Mouse (Mus musculus): Measurements from ENCODE around the gene Nuak2. TPM values are rescaled to one million over a fixed set of nuclear protein-coding genes. Genes with fewer than 3 reads are reported as not detected.
"Not testable (repeated sequence)": the region's sequence is repeated elsewhere in the genome, so short reads cannot be mapped to it uniquely, and the experiment has no call there.

The Nuak2 gene
- polyA plus RNA-seq, 1 experiment from 2014 or later, result 6.0 TPM

DNA sequence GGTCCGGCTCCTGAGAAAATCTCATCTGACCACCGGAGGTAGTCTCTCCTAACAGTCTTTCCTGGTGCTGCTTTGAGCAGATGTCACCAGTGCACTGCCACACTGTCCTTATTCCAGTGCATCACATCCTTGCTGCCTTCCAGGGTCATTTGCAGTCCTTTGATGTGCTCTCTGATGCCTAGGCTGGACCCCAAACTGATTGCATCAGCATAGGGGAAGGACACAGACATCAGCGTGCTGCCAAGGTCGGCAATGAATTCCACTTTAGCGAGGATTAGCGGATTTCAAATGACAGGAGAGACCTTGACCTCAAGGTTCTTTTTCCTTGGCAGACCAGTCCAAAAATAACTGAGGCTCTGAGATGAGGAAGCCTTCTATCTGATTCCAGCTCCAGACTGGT lies 38.8 kb upstream of the Nuak2 start:
- H3K36me3 ChIP-seq (replicated peaks; ENCODE audit: insufficient read depth, low read length), result no peaks in the 10 kb centered on the region
- TF ChIP-seq EP300 (IDR thresholded peaks at IDR 0.05; ENCODE audit: low read depth) (no peak), CTCF (IDR thresholded peaks at IDR 0.05; ENCODE audit: low read depth) (no peak)
- no peaks in the 10 kb centered on the region for H3K27me3 ChIP-seq (ENCODE audit: insufficient read depth, low read length)
- no peak overlapping the region for H3K4me2 ChIP-seq (ENCODE audit: low read depth, low read length)
- DNase-seq (no peak), ATAC-seq (no peak)
- H3K9ac ChIP-seq (replicated peaks), result no peak overlapping the region
- H3K4me3 ChIP-seq (ENCODE audit: low read depth, low read length), result no peak overlapping the region
- H3K4me1 ChIP-seq (ENCODE audit: insufficient read depth), result no peaks in the 10 kb centered on the region
- H3K9me3 ChIP-seq (ENCODE audit: low read length), result no peaks in the 10 kb centered on the region
- 61% methylated on average over 6 of the region's 6 CpGs for WGBS (ENCODE audit: insufficient replicate concordance)
- no peak overlapping the region for H3K27ac ChIP-seq (ENCODE audit: low read depth)

DNA sequence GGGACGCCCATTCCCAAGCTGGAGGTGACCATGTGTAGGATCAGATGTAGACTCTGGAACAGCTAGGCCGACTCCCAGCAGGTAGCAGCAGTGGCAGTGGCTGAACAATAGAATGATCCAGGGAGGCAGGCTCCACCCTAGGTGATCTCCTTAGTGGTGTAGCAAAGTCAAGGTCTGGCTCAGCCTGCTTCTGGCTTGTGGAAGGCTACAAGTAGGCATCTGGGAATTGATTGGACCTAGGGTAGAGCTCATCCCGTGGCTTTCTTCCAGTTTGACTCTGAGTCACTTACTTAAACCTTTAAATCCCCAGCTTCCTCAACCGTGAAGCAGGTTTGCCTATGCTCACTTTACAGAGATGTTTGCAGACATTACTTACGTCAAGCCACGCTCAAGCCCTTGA lies 35.3 kb upstream of the Nuak2 start:
- H3K4me1 ChIP-seq (ENCODE audit: insufficient read depth); H3K4me2 ChIP-seq (ENCODE audit: low read depth, low read length); H3K4me3 ChIP-seq (ENCODE audit: low read depth, low read length); H3K9me3 ChIP-seq (ENCODE audit: low read length); H3K36me3 ChIP-seq (replicated peaks; ENCODE audit: insufficient read depth, low read length); ATAC-seq; H3K27ac ChIP-seq (ENCODE audit: low read depth); H3K27me3 ChIP-seq (ENCODE audit: insufficient read depth, low read length); DNase-seq; H3K9ac ChIP-seq (replicated peaks): not testable (repeated sequence)
- 68% methylated on average over 6 of the region's 6 CpGs for WGBS (ENCODE audit: insufficient replicate concordance)

DNA sequence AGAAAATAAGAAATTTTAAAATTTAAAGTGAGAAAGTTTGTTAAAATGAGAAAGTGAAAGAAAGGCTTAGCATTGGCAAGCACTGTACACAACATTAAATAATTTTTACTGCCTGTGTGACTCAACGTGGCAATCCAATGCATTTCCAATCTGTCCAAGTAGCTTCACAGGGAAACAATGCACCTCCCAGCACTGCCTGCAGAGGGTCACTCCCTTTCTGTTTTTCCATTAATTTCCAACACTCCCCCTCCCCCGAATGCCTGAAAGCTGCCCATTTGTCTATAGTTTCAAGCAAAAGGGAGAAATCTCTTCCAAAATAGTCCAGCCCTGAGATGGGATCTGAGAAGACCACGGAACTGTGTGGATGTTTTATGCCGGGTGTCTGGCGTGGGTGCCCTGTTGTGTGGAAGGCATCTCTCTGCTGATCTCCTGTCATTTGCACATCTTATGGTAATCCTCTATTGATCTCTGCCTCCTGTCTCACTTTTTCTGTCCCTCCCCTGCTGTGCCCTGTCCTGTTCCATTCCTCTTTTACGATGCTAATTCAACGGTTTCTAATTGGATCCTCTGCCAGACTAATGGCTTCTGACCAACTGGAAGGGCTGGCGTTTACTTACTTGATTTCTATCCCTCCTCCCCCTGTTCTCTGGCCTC lies 34.3 kb upstream of the Nuak2 start:
- ATAC-seq, result no peak
- no peak overlapping the region for H3K4me3 ChIP-seq (ENCODE audit: low read depth, low read length)
- H3K9me3 ChIP-seq (ENCODE audit: low read length), result no peaks in the 10 kb centered on the region
- DNase-seq, result no peak
- TF ChIP-seq EP300 (IDR thresholded peaks at IDR 0.05; ENCODE audit: low read depth), result no peak
- no peak for TF ChIP-seq CTCF (IDR thresholded peaks at IDR 0.05; ENCODE audit: low read depth)
- H3K27me3 ChIP-seq (ENCODE audit: insufficient read depth, low read length), result peaks cover 4% of the 10 kb centered on the region; the same call in 1 of the 2 replicates
- no peak overlapping the region for H3K9ac ChIP-seq (replicated peaks)
- no peak overlapping the region for H3K4me2 ChIP-seq (ENCODE audit: low read depth, low read length)
- H3K4me1 ChIP-seq (ENCODE audit: insufficient read depth), result no peaks in the 10 kb centered on the region
- H3K36me3 ChIP-seq (replicated peaks; ENCODE audit: insufficient read depth, low read length), result no peaks in the 10 kb centered on the region
- 46% methylated on average over 8 of the region's 8 CpGs for WGBS (ENCODE audit: insufficient replicate concordance)
- H3K27ac ChIP-seq (ENCODE audit: low read depth), result no peak overlapping the region

DNA sequence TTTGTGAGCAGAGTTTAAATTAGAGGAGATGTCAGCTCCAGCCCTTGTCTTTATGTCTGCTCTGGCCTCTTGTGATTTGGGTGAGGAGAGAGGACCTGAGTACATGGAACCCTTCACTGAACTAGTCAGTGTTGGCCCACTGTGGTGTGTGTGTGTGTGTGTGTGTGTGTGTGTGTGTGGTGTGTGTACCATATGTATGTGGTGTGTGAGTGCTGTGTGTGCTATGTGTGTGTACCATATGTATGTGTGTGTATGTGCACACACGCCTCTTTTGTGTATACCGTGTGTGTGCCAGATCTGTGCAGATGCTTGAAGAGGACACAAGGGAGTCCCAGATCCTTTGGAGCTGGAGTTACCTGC lies 33.8 kb upstream of the Nuak2 start:
- no peak overlapping the region for H3K27ac ChIP-seq (ENCODE audit: low read depth)
- peaks cover 4% of the 10 kb centered on the region; the same call in 1 of the 2 replicates for H3K27me3 ChIP-seq (ENCODE audit: insufficient read depth, low read length)
- H3K36me3 ChIP-seq (replicated peaks; ENCODE audit: insufficient read depth, low read length), result no peaks in the 10 kb centered on the region
- no peaks in the 10 kb centered on the region for H3K9me3 ChIP-seq (ENCODE audit: low read length)
- DNase-seq (no peak), ATAC-seq (no peak)
- TF ChIP-seq CTCF (IDR thresholded peaks at IDR 0.05; ENCODE audit: low read depth) (no peak), EP300 (IDR thresholded peaks at IDR 0.05; ENCODE audit: low read depth) (no peak)
- no peak overlapping the region for H3K9ac ChIP-seq (replicated peaks)
- no peak overlapping the region for H3K4me2 ChIP-seq (ENCODE audit: low read depth, low read length)
- no peaks in the 10 kb centered on the region for H3K4me1 ChIP-seq (ENCODE audit: insufficient read depth)
- 87% methylated on average over 2 of the region's 2 CpGs for WGBS (ENCODE audit: insufficient replicate concordance)
- H3K4me3 ChIP-seq (ENCODE audit: low read depth, low read length), result no peak overlapping the region

DNA sequence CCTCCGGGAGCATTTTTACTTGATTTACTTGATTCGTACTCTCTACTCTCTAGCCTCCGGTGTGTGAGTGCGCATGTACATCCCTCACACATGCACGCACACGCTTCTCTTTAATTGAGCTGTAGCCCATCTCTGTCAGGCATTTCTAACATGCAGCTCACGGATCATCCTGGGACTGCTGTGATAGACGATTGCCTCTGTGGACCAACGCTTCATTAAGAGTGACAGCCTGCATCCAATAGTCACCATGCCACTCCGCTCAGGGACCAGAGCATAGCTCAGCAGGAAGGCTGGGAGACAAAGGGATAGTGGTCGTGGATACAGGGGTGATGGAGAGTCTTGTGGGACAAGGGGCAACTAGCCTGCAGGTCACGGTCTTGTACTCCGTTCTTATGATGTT lies 32.9 kb upstream of the Nuak2 start:
- Histone ChIP-seq H3K27ac (ENCODE audit: low read depth) (no peak overlapping the region), H3K9me3 (ENCODE audit: low read length) (no peaks in the 10 kb centered on the region), H3K4me2 (ENCODE audit: low read depth, low read length) (no peak overlapping the region), H3K4me3 (ENCODE audit: low read depth, low read length) (no peak overlapping the region), H3K4me1 (ENCODE audit: insufficient read depth) (no peaks in the 10 kb centered on the region), H3K36me3 (replicated peaks; ENCODE audit: insufficient read depth, low read length) (no peaks in the 10 kb centered on the region), H3K27me3 (ENCODE audit: insufficient read depth, low read length) (peaks cover 4% of the 10 kb centered on the region; the same call in 1 of the 2 replicates), H3K9ac (replicated peaks) (no peak overlapping the region)
- WGBS (ENCODE audit: insufficient replicate concordance), result 80% methylated on average over 13 of the region's 13 CpGs
- DNase-seq, result no peak
- TF ChIP-seq EP300 (IDR thresholded peaks at IDR 0.05; ENCODE audit: low read depth) (no peak), CTCF (IDR thresholded peaks at IDR 0.05; ENCODE audit: low read depth) (no peak)
- no peak for ATAC-seq

DNA sequence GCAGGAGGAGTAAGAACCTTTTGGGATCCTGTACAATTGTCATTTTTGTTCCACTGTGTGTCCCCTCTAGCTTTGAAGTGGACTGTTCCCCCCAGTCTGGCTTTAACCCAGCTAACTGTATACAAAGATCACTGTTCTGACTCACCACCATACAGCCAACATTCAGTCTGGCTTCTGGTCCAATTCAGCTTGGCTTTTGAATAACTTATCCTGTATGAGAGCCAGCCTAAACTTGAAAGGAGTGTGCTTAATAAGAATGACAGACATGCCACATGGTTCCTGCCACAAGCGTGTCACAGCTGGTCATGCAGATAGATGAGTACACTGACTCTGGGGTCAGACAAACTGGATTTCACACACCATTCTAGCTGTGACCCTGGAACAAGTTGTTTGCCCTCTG lies 29.2 kb upstream of the Nuak2 start:
- H3K4me2 ChIP-seq (ENCODE audit: low read depth, low read length), result no peak overlapping the region
- peaks cover 4% of the 10 kb centered on the region; the same call in 1 of the 2 replicates for H3K27me3 ChIP-seq (ENCODE audit: insufficient read depth, low read length)
- H3K9me3 ChIP-seq (ENCODE audit: low read length), result no peaks in the 10 kb centered on the region
- H3K9ac ChIP-seq (replicated peaks), result no peak overlapping the region
- DNase-seq, result no peak
- no peaks in the 10 kb centered on the region for H3K36me3 ChIP-seq (replicated peaks; ENCODE audit: insufficient read depth, low read length)
- H3K4me3 ChIP-seq (ENCODE audit: low read depth, low read length), result no peak overlapping the region
- TF ChIP-seq EP300 (IDR thresholded peaks at IDR 0.05; ENCODE audit: low read depth), result no peak
- TF ChIP-seq CTCF (IDR thresholded peaks at IDR 0.05; ENCODE audit: low read depth), result no peak
- ATAC-seq, result no peak
- 79% methylated on average over 1 of the region's 1 CpGs for WGBS (ENCODE audit: insufficient replicate concordance)
- no peaks in the 10 kb centered on the region for H3K4me1 ChIP-seq (ENCODE audit: insufficient read depth)
- no peak overlapping the region for H3K27ac ChIP-seq (ENCODE audit: low read depth)

DNA sequence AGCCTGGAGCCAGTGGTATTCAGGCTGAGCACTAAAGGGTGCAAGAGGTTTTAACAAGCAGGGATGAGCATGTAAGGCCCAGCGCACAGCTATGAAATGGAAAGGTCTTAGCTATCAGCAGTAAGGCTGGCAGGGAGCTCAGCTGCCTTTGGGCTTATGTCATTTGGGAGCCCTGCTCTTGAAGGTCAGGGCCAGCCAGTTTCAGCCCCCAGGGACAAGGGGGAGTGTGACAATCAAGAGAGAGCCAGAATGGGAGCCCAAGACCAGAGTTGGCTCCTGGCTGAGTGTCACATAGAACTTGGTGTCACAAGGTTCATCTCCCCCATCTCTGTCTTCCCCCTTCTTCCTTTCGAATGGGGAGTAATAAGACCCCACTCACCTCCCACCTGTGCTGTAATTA lies 28.5 kb upstream of the Nuak2 start:
- H3K9me3 ChIP-seq (ENCODE audit: low read length), result no peaks in the 10 kb centered on the region

More for the DNA sequence above, 28.5 kb upstream of the Nuak2 start:
- Histone ChIP-seq H3K27me3 (ENCODE audit: insufficient read depth, low read length) (peaks cover 4% of the 10 kb centered on the region; the same call in 1 of the 2 replicates), H3K4me1 (ENCODE audit: insufficient read depth) (peaks cover 2% of the 10 kb centered on the region; the same call in 1 of the 2 replicates), H3K4me2 (ENCODE audit: low read depth, low read length) (no peak overlapping the region), H3K9ac (replicated peaks) (no peak overlapping the region), H3K27ac (ENCODE audit: low read depth) (no peak overlapping the region), H3K4me3 (ENCODE audit: low read depth, low read length) (no peak overlapping the region), H3K36me3 (replicated peaks; ENCODE audit: insufficient read depth, low read length) (no peaks in the 10 kb centered on the region)
- ATAC-seq, result no peak
- DNase-seq, result no peak
- no peak for TF ChIP-seq CTCF (IDR thresholded peaks at IDR 0.05; ENCODE audit: low read depth)
- TF ChIP-seq EP300 (IDR thresholded peaks at IDR 0.05; ENCODE audit: low read depth), result no peak
- 70% methylated on average over 2 of the region's 2 CpGs for WGBS (ENCODE audit: insufficient replicate concordance)
